Mouse (Mus musculus): ENCODE data around the gene Olfr1287. TPM values are rescaled to one million over a fixed set of nuclear protein-coding genes. Genes with fewer than 3 reads are reported as not detected.

Gene Olfr1287
- polyA plus RNA-seq (2015; fragmentation: Nextera tagmentation; extraction: Ambion mirVana), result not detected in 2 replicates

DNA sequence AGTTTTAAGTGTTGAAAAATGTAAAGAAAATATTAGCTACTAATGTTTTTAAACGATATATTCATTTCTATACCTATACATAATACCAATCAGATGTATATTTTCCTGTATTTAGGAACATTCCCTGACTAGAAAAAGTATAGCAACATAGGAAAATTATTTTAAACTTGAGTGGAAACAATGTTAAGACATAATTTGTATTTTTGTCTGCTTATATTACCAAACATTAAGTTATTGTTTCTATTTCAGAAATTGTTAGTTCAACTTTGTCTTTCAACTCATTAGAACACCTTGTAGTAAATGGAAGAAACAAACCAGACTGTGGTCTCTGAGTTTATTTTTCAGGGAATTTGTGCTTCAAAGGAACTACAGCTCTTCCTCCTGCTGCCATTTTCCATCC is at the start of gene Olfr1287:
Gene Olfr1287 (plus strand): TSS at position 301 of the 400 bp plus-strand sequence.
- Histone ChIP-seq H3K36me3 (no peaks in the 10 kb centered on the region), H3K4me1 (replicated peaks) (no peaks in the 10 kb centered on the region), H3K27ac (replicated peaks) (no peak within 1 kb of the TSS), H3K27me3 (no peaks in the 10 kb centered on the region), H3K9me3 (no peaks in the 10 kb centered on the region), H3K9ac (no peak within 1 kb of the TSS), H3K4me2 (no peak within 1 kb of the TSS), H3K4me3 (no peak within 1 kb of the TSS)
- ATAC-seq (ENCODE audit: low FRiP score, low read depth), result no peak
- 69% methylated on average over 1 of the region's 1 CpGs for WGBS

DNA sequence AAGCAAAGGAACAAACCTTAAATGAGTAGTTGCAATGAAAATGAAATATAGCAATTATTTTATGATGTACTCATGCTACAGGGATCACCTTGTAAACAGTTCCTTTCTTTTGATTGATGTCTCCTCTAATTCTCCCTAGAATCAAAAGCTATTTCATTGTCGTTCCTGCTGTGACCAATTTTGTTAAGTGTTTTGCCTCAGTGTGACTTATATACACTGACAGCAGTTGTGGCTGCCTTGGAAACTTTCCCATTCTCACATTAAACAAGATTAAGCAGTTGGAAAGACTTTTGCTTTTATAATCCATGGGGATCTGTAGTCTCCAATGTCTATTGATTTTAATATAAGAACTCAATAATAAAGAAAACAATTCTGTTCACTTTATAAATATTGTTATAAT is 26.0 kb upstream of the Olfr1287 start, which contains the start of gene Olfr1286:
Gene Olfr1286 (minus strand): TSS at position 185 of the 400 bp plus-strand sequence.
- no peak within 1 kb of the TSS for H3K4me3 ChIP-seq
- H3K4me2 ChIP-seq, result no peak within 1 kb of the TSS
- H3K27ac ChIP-seq (replicated peaks), result no peak within 1 kb of the TSS
- H3K4me1 ChIP-seq (replicated peaks), result no peaks in the 10 kb centered on the region
- peaks cover 5% of the 10 kb centered on the region; the same call in 1 of the 2 replicates for H3K9me3 ChIP-seq
- H3K9ac ChIP-seq, result no peak within 1 kb of the TSS
- 59% methylated on average over 1 of the region's 1 CpGs for WGBS
- no peak; the same call in 1 of the 2 replicates for ATAC-seq (ENCODE audit: low FRiP score, low read depth)
- no peaks in the 10 kb centered on the region for H3K36me3 ChIP-seq
- no peaks in the 10 kb centered on the region for H3K27me3 ChIP-seq

DNA sequence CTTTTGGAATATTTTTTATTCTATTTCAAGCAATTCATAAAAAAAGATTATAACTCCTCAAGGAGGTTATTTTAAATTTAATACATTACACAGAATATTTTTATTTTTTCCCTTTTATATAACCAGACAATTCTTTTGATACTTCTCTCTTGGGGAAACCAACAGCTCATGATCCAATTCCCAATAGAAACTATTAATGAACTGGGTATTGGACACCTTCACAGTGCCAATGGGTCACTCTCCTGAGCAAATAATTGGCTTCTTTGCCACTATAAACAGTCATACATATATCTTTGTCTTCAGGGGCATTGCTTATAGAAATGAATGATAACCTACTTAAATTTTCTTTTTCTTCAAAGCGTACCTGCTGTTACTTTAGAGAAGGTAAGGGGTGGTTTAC is 24.9 kb downstream of the Olfr1287 start, which contains the start of gene Olfr1288:
Gene Olfr1288 (plus strand): TSS at position 301 of the 400 bp plus-strand sequence.
- Histone ChIP-seq H3K4me2 (no peak within 1 kb of the TSS), H3K4me1 (replicated peaks) (no peaks in the 10 kb centered on the region), H3K27me3 (no peaks in the 10 kb centered on the region), H3K9me3 (no peaks in the 10 kb centered on the region), H3K36me3 (no peaks in the 10 kb centered on the region), H3K4me3 (no peak within 1 kb of the TSS), H3K9ac (no peak within 1 kb of the TSS), H3K27ac (replicated peaks) (no peak within 1 kb of the TSS)
- no peak for ATAC-seq (ENCODE audit: low FRiP score, low read depth)
- 96% methylated on average over 1 of the region's 1 CpGs for WGBS

DNA sequence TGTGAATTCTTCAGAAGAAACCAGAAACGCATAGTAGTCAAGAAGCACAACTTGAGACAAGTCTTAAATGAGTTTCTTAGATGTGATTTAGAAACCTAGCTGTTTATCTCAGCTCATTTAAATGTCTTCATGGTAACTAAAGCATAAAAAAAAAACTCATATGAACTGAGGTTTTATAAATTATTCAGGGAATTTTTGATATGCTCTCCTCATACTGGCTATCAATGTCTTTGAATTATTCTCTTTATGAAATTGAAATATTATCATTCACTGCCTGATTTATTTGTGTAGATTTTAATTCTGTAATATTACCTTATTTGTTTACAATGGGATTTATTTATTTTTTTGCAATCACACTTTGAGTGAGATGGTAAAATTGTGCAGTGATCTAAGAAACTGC is 31.6 kb downstream of the Olfr1287 start, which contains the start of gene Olfr1289:
Gene Olfr1289 (plus strand): TSS at position 301 of the 400 bp plus-strand sequence.
- H3K4me3 ChIP-seq, result no peak within 1 kb of the TSS
- no peaks in the 10 kb centered on the region for H3K36me3 ChIP-seq
- H3K27me3 ChIP-seq, result no peaks in the 10 kb centered on the region
- H3K4me1 ChIP-seq (replicated peaks), result no peaks in the 10 kb centered on the region
- H3K4me2 ChIP-seq, result no peak within 1 kb of the TSS
- no peak for ATAC-seq (ENCODE audit: low FRiP score, low read depth)
- no peaks in the 10 kb centered on the region for H3K9me3 ChIP-seq
- WGBS, result 68% methylated on average over 1 of the region's 1 CpGs
- H3K27ac ChIP-seq (replicated peaks), result no peak within 1 kb of the TSS
- H3K9ac ChIP-seq, result no peak within 1 kb of the TSS

DNA sequence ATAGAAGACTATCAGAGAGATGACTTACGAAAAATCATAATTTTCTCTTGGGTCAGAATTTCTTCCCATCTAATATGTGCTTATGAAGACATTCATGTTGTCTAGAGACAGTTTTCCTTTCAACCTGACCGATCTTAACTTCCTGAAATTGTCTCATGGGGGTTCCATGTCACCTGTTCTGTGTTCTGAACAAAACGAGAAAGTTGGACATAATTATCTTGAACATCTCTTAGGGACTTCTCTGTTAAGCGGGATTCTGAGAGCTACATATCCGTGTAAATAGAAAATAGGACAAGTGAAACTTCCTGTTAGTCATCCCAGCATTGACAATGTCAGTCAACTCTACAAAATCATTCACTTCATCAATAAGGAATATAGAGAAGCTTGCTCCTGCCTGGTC is 44.8 kb downstream of the Olfr1287 start, which contains the start of gene Olfr1290:
Gene Olfr1290 (minus strand): TSS at position 101 of the 400 bp plus-strand sequence.
- WGBS, result 81% methylated on average over 5 of the region's 5 CpGs
- no peak for ATAC-seq (ENCODE audit: low FRiP score, low read depth)

DNA sequence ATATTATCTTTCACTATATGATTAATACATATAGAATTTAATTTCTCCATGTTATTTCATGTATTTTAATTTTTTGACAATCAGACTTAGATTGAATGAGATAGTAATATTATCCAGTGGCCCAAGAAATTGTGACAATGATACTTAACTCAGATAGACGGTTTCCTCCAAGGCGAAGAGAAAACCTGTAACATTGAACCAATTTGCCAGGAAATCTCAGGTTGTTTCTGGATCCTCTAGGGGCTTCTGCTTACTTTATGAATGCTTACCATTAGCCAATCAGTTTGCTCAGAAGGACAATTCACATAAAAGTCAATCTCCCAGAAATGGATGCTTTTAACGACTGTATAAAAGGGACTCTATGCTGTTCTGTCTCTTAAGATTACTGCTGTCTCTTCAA is 47.9 kb downstream of the Olfr1287 start, which contains the start of gene Olfr1291-ps1:
Gene Olfr1291-ps1 (plus strand): TSS at position 301 of the 400 bp plus-strand sequence.
- no peak for ATAC-seq (ENCODE audit: low FRiP score, low read depth)
- Histone ChIP-seq H3K36me3 (no peaks in the 10 kb centered on the region), H3K9me3 (no peaks in the 10 kb centered on the region), H3K27me3 (no peaks in the 10 kb centered on the region), H3K4me3 (no peak within 1 kb of the TSS), H3K4me2 (no peak within 1 kb of the TSS), H3K27ac (replicated peaks) (no peak within 1 kb of the TSS), H3K9ac (no peak within 1 kb of the TSS), H3K4me1 (replicated peaks) (no peaks in the 10 kb centered on the region)
- WGBS, result 93% methylated on average over 3 of the region's 3 CpGs

More for the DNA sequence above, 44.8 kb downstream of the Olfr1287 start, which contains the start of gene Olfr1290:
- no peak within 1 kb of the TSS for H3K4me2 ChIP-seq
- no peaks in the 10 kb centered on the region for H3K9me3 ChIP-seq
- no peak within 1 kb of the TSS for H3K4me3 ChIP-seq
- no peaks in the 10 kb centered on the region for H3K4me1 ChIP-seq (replicated peaks)
- no peak within 1 kb of the TSS for H3K27ac ChIP-seq (replicated peaks)
- H3K36me3 ChIP-seq, result no peaks in the 10 kb centered on the region
- no peaks in the 10 kb centered on the region for H3K27me3 ChIP-seq
- H3K9ac ChIP-seq, result no peak within 1 kb of the TSS

Other genes with a start within 250 kb of the Olfr1287 start
- gene 4930430A15Rik, start 219.5 kb upstream of the Olfr1287 start, polyA plus RNA-seq (2015; fragmentation: Nextera tagmentation; extraction: Ambion mirVana), result not detected in 2 replicates
- gene Olfr1275, start 213.9 kb upstream of the Olfr1287 start, polyA plus RNA-seq (2015; fragmentation: Nextera tagmentation; extraction: Ambion mirVana), result not detected in 2 replicates
- not detected in 2 replicates for gene Olfr1276, start 194.6 kb upstream of the Olfr1287 start, polyA plus RNA-seq (2015; fragmentation: Nextera tagmentation; extraction: Ambion mirVana)
- not detected in 2 replicates for gene Olfr1277, start 175.0 kb upstream of the Olfr1287 start, polyA plus RNA-seq (2015; fragmentation: Nextera tagmentation; extraction: Ambion mirVana)
- gene Olfr1278, start 159.0 kb upstream of the Olfr1287 start, polyA plus RNA-seq (2015; fragmentation: Nextera tagmentation; extraction: Ambion mirVana), result not detected in 2 replicates
- not detected in 2 replicates for gene Olfr1279, start 148.5 kb upstream of the Olfr1287 start, polyA plus RNA-seq (2015; fragmentation: Nextera tagmentation; extraction: Ambion mirVana)
- not detected in 2 replicates for gene Olfr1280, start 135.1 kb upstream of the Olfr1287 start, polyA plus RNA-seq (2015; fragmentation: Nextera tagmentation; extraction: Ambion mirVana)
- gene Olfr1281, start 122.6 kb upstream of the Olfr1287 start, polyA plus RNA-seq (2015; fragmentation: Nextera tagmentation; extraction: Ambion mirVana), result not detected in 2 replicates
- not detected in 2 replicates for gene Olfr1282, start 113.1 kb upstream of the Olfr1287 start, polyA plus RNA-seq (2015; fragmentation: Nextera tagmentation; extraction: Ambion mirVana)
- gene Olfr1283, start 82.4 kb upstream of the Olfr1287 start, polyA plus RNA-seq (2015; fragmentation: Nextera tagmentation; extraction: Ambion mirVana), result not detected in 2 replicates
- not detected in 2 replicates for gene Olfr1284, start 73.6 kb upstream of the Olfr1287 start, polyA plus RNA-seq (2015; fragmentation: Nextera tagmentation; extraction: Ambion mirVana)
- not detected in 2 replicates for gene Olfr1286, start 26.0 kb upstream of the Olfr1287 start, polyA plus RNA-seq (2015; fragmentation: Nextera tagmentation; extraction: Ambion mirVana)
- gene Olfr1288, start 25.0 kb downstream of the Olfr1287 start, polyA plus RNA-seq (2015; fragmentation: Nextera tagmentation; extraction: Ambion mirVana), result not detected in 2 replicates
- gene Olfr1289, start 31.7 kb downstream of the Olfr1287 start, polyA plus RNA-seq (2015; fragmentation: Nextera tagmentation; extraction: Ambion mirVana), result not detected in 2 replicates
- not detected in 2 replicates for gene Olfr1290, start 44.7 kb downstream of the Olfr1287 start, polyA plus RNA-seq (2015; fragmentation: Nextera tagmentation; extraction: Ambion mirVana)
- not detected in 2 replicates for gene Olfr1291-ps1, start 48.0 kb downstream of the Olfr1287 start, polyA plus RNA-seq (2015; fragmentation: Nextera tagmentation; extraction: Ambion mirVana)
- gene Olfr1293-ps, start 76.1 kb downstream of the Olfr1287 start, polyA plus RNA-seq (2015; fragmentation: Nextera tagmentation; extraction: Ambion mirVana), result not detected in 2 replicates
- gene Olfr1294, start 91.1 kb downstream of the Olfr1287 start, polyA plus RNA-seq (2015; fragmentation: Nextera tagmentation; extraction: Ambion mirVana), result not detected in 2 replicates
- gene Olfr1295, start 120.5 kb downstream of the Olfr1287 start, polyA plus RNA-seq (2015; fragmentation: Nextera tagmentation; extraction: Ambion mirVana), result not detected in 2 replicates
- not detected in 2 replicates for gene Olfr1297, start 177.4 kb downstream of the Olfr1287 start, polyA plus RNA-seq (2015; fragmentation: Nextera tagmentation; extraction: Ambion mirVana)
- gene Olfr1298, start 200.1 kb downstream of the Olfr1287 start, polyA plus RNA-seq (2015; fragmentation: Nextera tagmentation; extraction: Ambion mirVana), result not detected in 2 replicates
- gene Olfr1299, start 212.3 kb downstream of the Olfr1287 start, polyA plus RNA-seq (2015; fragmentation: Nextera tagmentation; extraction: Ambion mirVana), result not detected in 2 replicates

Data from hindbrain, embryonic 15.5 days (tissue).